Mouse (Mus musculus) lung, postnatal 0 days (tissue): ENCODE data around the gene Rgs3. TPM values are rescaled to one million over a fixed set of nuclear protein-coding genes. Genes with fewer than 3 reads are reported as not detected.

Experiments used
- ATAC-seq: fragments of 200-750 bp; cut with Nextera tagmentation; 2 replicates; pipeline ENCODE4 v1.8.0; 2017; ENCODE audit warnings: moderate library complexity
- DNase-seq: peaks from one replicate; pipeline ENCODE4 v3.0.0-alpha.2; 2016; ENCODE audit warnings: low spot score
- H3K27ac ChIP-seq: fragments of 300-500 bp; sonication (generic); 2 replicates; pipeline ENCODE4 v1.5.1; 2014; ENCODE audit warnings: antibody characterized with exemption, mild to moderate bottlenecking, low read length, mixed read lengths
- H3K27me3 ChIP-seq: fragments of 300-500 bp; sonication (generic); replicated peaks from 2 replicates; pipeline ENCODE4 v1.6.1; 2014; ENCODE audit warnings: low read length, mixed read lengths; ENCODE audit not compliant: insufficient read depth
- H3K36me3 ChIP-seq: fragments of 300-500 bp; sonication (generic); 2 replicates; pipeline ENCODE4 v1.6.1; 2014; ENCODE audit warnings: low read length, mixed read lengths; ENCODE audit not compliant: insufficient read depth
- H3K4me1 ChIP-seq: fragments of 300-500 bp; sonication (generic); 2 replicates; pipeline ENCODE4 v1.6.1; 2014; ENCODE audit warnings: antibody characterized with exemption, low read depth, low read length, mixed read lengths; ENCODE audit not compliant: insufficient read depth
- H3K4me2 ChIP-seq: fragments of 300-500 bp; sonication (generic); replicated peaks from 2 replicates; pipeline ENCODE4 v1.6.1; 2014; ENCODE audit warnings: low read depth, mild to moderate bottlenecking, low read length, moderate library complexity, mixed read lengths
- H3K4me3 ChIP-seq: fragments of 300-500 bp; sonication (generic); 2 replicates; pipeline ENCODE4 v1.5.1; 2014; ENCODE audit warnings: low read depth, low read length
- H3K9ac ChIP-seq: fragments of 300-500 bp; sonication (generic); replicated peaks from 2 replicates; pipeline ENCODE4 v1.6.1; 2014; ENCODE audit warnings: low read depth, mild to moderate bottlenecking
- H3K9me3 ChIP-seq: fragments of 300-500 bp; sonication (generic); 2 replicates; pipeline ENCODE4 v1.6.1; 2016; ENCODE audit warnings: low read length, mixed read lengths
- CTCF ChIP-seq: IDR thresholded peaks from 2 replicates; pipeline ENCODE4 v1.5.1; 2016; ENCODE audit warnings: antibody characterized with exemption, mild to moderate bottlenecking
- EP300 ChIP-seq: IDR thresholded peaks from 2 replicates; pipeline ENCODE4 v1.6.1; 2016; ENCODE audit warnings: antibody characterized with exemption, mild to moderate bottlenecking, control low read depth
- WGBS: fragments of 180-500 bp; shearing (Covaris S2); extraction: QIAGEN DNeasy Blood & Tissue Kit; methylation state at CpG from one replicate; pipeline ENCODE4 v1.1.7; 2014; 5-methylcytosine and 5-hydroxymethylcytosine counted together
- polyA plus RNA-seq: library from polyadenylated mRNA; unstranded; fragments of >200 nt; fragmentation: Nextera tagmentation; extraction: Ambion mirVana; gene quantifications from 2 replicates; pipeline ENCODE4 v1.2.1, GENCODE M21; 2015

Gene Rgs3
- polyA plus RNA-seq, 1 experiment from 2014 or later, result 63.7 TPM

- no peak overlapping the region for H3K4me2 ChIP-seq
- no peak overlapping the region for H3K9ac ChIP-seq
- ATAC-seq, result peak; percentile 56
- H3K4me1 ChIP-seq, result no peaks in the 10 kb centered on the region
- no peaks in the 10 kb centered on the region for H3K27me3 ChIP-seq
- no peaks in the 10 kb centered on the region for H3K36me3 ChIP-seq
- no peak for TF ChIP-seq CTCF
- no peak for TF ChIP-seq EP300
- H3K27ac ChIP-seq, result peak overlapping the region; percentile 52
- 68% methylated on average over 5 of the region's 5 CpGs for WGBS
- DNase-seq, result peak; percentile 33
- no peak overlapping the region for H3K4me3 ChIP-seq
- no peaks in the 10 kb centered on the region for H3K9me3 ChIP-seq
Measured at GRCm38 (mm10) chr4:62569603-62570002, 10.0 kb downstream of the Rgs3 start.

- TF ChIP-seq CTCF (no peak), EP300 (peak; percentile 96)
- no peak overlapping the region for H3K27ac ChIP-seq
- no peak overlapping the region for H3K9ac ChIP-seq
- no peak overlapping the region for H3K4me2 ChIP-seq
- H3K4me3 ChIP-seq, result no peak overlapping the region
- peak; percentile 72 for DNase-seq
- no peaks in the 10 kb centered on the region for H3K9me3 ChIP-seq
- ATAC-seq, result peak; percentile 89
- H3K36me3 ChIP-seq, result no peaks in the 10 kb centered on the region
- 54% methylated on average over 5 of the region's 5 CpGs for WGBS
- no peaks in the 10 kb centered on the region for H3K27me3 ChIP-seq
- no peaks in the 10 kb centered on the region for H3K4me1 ChIP-seq
Measured at GRCm38 (mm10) chr4:62570029-62570428, 10.4 kb downstream of the Rgs3 start.

- Histone ChIP-seq H3K4me3 (peak overlapping the region; percentile 25; the same call in 1 of the 2 replicates), H3K36me3 (no peaks in the 10 kb centered on the region), H3K4me2 (peak overlapping the region; percentile 78), H3K9me3 (no peaks in the 10 kb centered on the region), H3K4me1 (peaks cover 8% of the 10 kb centered on the region; the same call in 1 of the 2 replicates), H3K27ac (no peak overlapping the region), H3K27me3 (peaks cover 5% of the 10 kb centered on the region; the same call in 1 of the 2 replicates), H3K9ac (no peak overlapping the region)
- peak; percentile 18 for DNase-seq
- peak; percentile 56 for ATAC-seq
- WGBS, result 22% methylated on average over 18 of the region's 18 CpGs
- TF ChIP-seq EP300 (no peak), CTCF (no peak)
Measured at GRCm38 (mm10) chr4:62582365-62583264, 23.0 kb downstream of the Rgs3 start.

DNA sequence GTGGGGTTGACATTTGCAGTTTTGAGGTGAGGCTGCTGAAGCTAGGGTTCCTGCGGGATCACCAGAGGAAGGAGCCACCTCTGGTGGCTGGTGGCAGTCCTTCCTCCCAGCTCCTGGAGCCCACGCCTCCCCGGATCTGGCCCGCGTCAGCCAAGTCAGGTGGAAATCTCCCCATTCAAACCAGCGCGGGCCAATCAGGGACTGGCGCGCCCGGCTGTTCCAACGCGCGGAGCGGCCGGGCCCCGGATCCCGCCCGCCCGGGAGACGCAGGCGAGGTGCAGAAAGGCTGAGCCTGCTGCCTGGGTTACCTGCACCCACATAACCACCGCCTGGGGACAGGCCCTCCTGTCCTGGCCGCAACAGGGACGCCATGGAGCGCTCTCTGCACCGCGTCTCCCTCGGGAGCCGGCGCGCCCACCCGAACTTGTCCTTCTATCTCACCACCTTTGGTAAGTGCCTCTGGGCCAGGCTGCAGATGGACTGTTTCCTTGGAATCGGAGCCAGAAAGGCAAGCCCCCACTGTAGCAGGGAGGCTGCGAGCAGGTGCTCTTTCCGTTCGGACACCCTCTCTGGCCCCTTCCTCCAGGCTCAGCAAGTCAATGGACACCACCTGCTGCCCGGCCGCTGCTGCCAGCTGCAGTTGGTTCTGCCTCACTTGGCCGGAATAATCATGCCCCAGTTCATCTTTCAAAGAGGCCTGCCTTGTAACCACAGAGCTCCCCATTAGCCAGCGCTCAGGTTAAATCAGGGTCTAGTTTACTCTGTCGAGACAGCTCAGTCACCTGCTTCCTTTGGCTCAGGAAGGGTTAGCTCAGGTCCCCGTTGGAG, 23.8 kb downstream of the Rgs3 start:
- Histone ChIP-seq H3K9ac (no peak overlapping the region; the same call in 1 of the 2 replicates), H3K4me3 (peak overlapping the region; percentile 25), H3K27ac (no peak overlapping the region), H3K4me1 (peaks cover 8% of the 10 kb centered on the region; the same call in 1 of the 2 replicates), H3K36me3 (no peaks in the 10 kb centered on the region), H3K9me3 (no peaks in the 10 kb centered on the region), H3K4me2 (peak overlapping the region; percentile 78), H3K27me3 (peaks cover 5% of the 10 kb centered on the region; the same call in 1 of the 2 replicates)
- peak; percentile 70 for DNase-seq
- ATAC-seq, result peak; percentile 91
- WGBS, result 5% methylated on average over 42 of the region's 42 CpGs
- peak; percentile 39 for TF ChIP-seq CTCF
- no peak for TF ChIP-seq EP300

DNA sequence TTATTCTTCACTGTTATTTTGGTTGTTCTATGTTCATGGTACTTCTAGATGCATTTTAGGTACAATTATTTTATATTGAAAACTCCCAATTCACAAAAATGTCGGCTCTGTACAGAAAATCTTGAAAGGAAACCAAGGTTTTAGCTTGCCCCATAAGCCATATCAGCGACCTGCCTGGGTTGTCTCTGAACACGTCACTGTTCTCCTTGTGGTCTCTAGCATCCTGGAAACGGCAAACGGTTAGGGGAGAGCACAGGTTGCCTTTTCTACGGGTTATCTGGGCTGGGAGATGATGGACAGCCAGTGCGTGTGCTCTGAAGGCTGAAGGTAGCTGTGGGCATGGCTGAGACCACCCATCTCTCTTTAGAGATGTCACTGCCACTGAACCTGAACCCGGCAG, 27.4 kb downstream of the Rgs3 start:
- 81% methylated on average over 8 of the region's 8 CpGs for WGBS
- no peak overlapping the region for H3K4me2 ChIP-seq
- no peak for TF ChIP-seq CTCF
- no peak for TF ChIP-seq EP300

GRCm38 (mm10) chr4:62590878-62591277, 31.2 kb downstream of the Rgs3 start:
- WGBS, result 85% methylated on average over 1 of the region's 1 CpGs
- no peaks in the 10 kb centered on the region for H3K27me3 ChIP-seq

More for the DNA sequence above, 27.4 kb downstream of the Rgs3 start:
- no peaks in the 10 kb centered on the region for H3K36me3 ChIP-seq
- ATAC-seq, result no peak
- no peak overlapping the region for H3K4me3 ChIP-seq
- peaks cover 8% of the 10 kb centered on the region; the same call in 1 of the 2 replicates for H3K4me1 ChIP-seq
- H3K27me3 ChIP-seq, result peaks cover under 1% of the 10 kb centered on the region; the same call in 1 of the 2 replicates
- no peak for DNase-seq
- no peak overlapping the region for H3K9ac ChIP-seq
- no peak overlapping the region for H3K27ac ChIP-seq
- H3K9me3 ChIP-seq, result no peaks in the 10 kb centered on the region

More at GRCm38 (mm10) chr4:62590878-62591277, 31.2 kb downstream of the Rgs3 start:
- no peak overlapping the region for H3K27ac ChIP-seq
- H3K4me3 ChIP-seq, result no peak overlapping the region
- ATAC-seq, result no peak
- no peaks in the 10 kb centered on the region for H3K4me1 ChIP-seq
- TF ChIP-seq EP300 (no peak), CTCF (no peak)
- no peak overlapping the region for H3K9ac ChIP-seq
- DNase-seq, result no peak
- no peaks in the 10 kb centered on the region for H3K36me3 ChIP-seq
- H3K4me2 ChIP-seq, result no peak overlapping the region
- H3K9me3 ChIP-seq, result no peaks in the 10 kb centered on the region
